Mouse (Mus musculus): ENCODE data around the gene Myo15b. TPM values are rescaled to one million over a fixed set of nuclear protein-coding genes. Genes with fewer than 3 reads are reported as not detected.

The Myo15b gene
- polyA plus RNA-seq, 2 experiments, result 0.29 to 0.42 TPM

- H3K4me1 ChIP-seq (replicated peaks; ENCODE audit: control insufficient read depth in 2 of 2, insufficient read depth in 2 of 2, low read length in 1 of 2), result peaks cover 4 to 18% of the 10 kb centered on the region in 2 experiments; a peak in 3 of 4 replicates
- no peaks in the 10 kb centered on the region for H3K27me3 ChIP-seq (ENCODE audit: control insufficient read depth, insufficient read depth, low read length)
- peak overlapping the region; percentile 94 for H3K4me2 ChIP-seq (ENCODE audit: low read depth)
- DNase-seq (ENCODE audit: low read depth in 3 of 3, low spot score in 3 of 3) (no peak), ATAC-seq (ENCODE audit: insufficient read depth) (no peak)
- H3K4me3 ChIP-seq (ENCODE audit: insufficient read depth in 1 of 2, low read depth in 2 of 2, low read length in 2 of 2), result peak overlapping the region; percentile 59 to 80
- peak overlapping the region; percentile 78 for H3K9ac ChIP-seq (replicated peaks)
- H3K9me3 ChIP-seq (ENCODE audit: control insufficient read depth, low read length), result no peaks in the 10 kb centered on the region
- TF ChIP-seq CTCF (IDR thresholded peaks at IDR 0.05; ENCODE audit: low read depth) (no peak), EP300 (IDR thresholded peaks at IDR 0.05; ENCODE audit: low read depth) (no peak)
- WGBS (ENCODE audit: insufficient replicate concordance), result 21% methylated on average over 11 of the region's 11 CpGs
- no peaks in the 10 kb centered on the region; the same call in 1 of the 2 replicates for H3K36me3 ChIP-seq (replicated peaks; ENCODE audit: control insufficient read depth, insufficient read depth, low read depth)
- no peak overlapping the region for H3K27ac ChIP-seq
Measured at GRCm38 (mm10) chr11:115824813-115825212, 33.4 kb upstream of the Myo15b start.

GRCm38 (mm10) chr11:115826487-115826886 is 31.7 kb upstream of the Myo15b start:
- Histone ChIP-seq H3K36me3 (replicated peaks; ENCODE audit: control insufficient read depth, insufficient read depth, low read depth) (no peaks in the 10 kb centered on the region), H3K9ac (replicated peaks) (no peak overlapping the region), H3K4me1 (replicated peaks; ENCODE audit: control insufficient read depth in 2 of 2, insufficient read depth in 2 of 2, low read length in 1 of 2) (peaks cover 12 to 33% of the 10 kb centered on the region in 2 experiments), H3K4me3 (ENCODE audit: insufficient read depth in 1 of 2, low read depth in 2 of 2, low read length in 2 of 2) (no peak overlapping the region), H3K9me3 (ENCODE audit: control insufficient read depth, low read length) (no peaks in the 10 kb centered on the region), H3K4me2 (ENCODE audit: low read depth) (no peak overlapping the region), H3K27me3 (ENCODE audit: control insufficient read depth, insufficient read depth, low read length) (no peaks in the 10 kb centered on the region), H3K27ac (no peak overlapping the region)
- 57% methylated on average over 5 of the region's 5 CpGs for WGBS (ENCODE audit: insufficient replicate concordance)
- TF ChIP-seq CTCF (IDR thresholded peaks at IDR 0.05; ENCODE audit: low read depth), result no peak
- no peak for TF ChIP-seq EP300 (IDR thresholded peaks at IDR 0.05; ENCODE audit: low read depth)
- DNase-seq (ENCODE audit: low read depth in 3 of 3, low spot score in 3 of 3) (no peak), ATAC-seq (ENCODE audit: insufficient read depth) (no peak)

- DNase-seq (ENCODE audit: low read depth in 3 of 3, low spot score in 3 of 3) (no peak), ATAC-seq (ENCODE audit: insufficient read depth) (no peak)
- Histone ChIP-seq H3K27me3 (ENCODE audit: control insufficient read depth, insufficient read depth, low read length) (no peaks in the 10 kb centered on the region), H3K4me1 (replicated peaks; ENCODE audit: control insufficient read depth in 2 of 2, insufficient read depth in 2 of 2, low read length in 1 of 2) (peaks cover 19 to 42% of the 10 kb centered on the region in 2 experiments), H3K4me2 (ENCODE audit: low read depth) (no peak overlapping the region), H3K27ac (no peak overlapping the region), H3K4me3 (ENCODE audit: insufficient read depth in 1 of 2, low read depth in 2 of 2, low read length in 2 of 2) (no peak overlapping the region), H3K36me3 (replicated peaks; ENCODE audit: control insufficient read depth, insufficient read depth, low read depth) (no peaks in the 10 kb centered on the region), H3K9ac (replicated peaks) (no peak overlapping the region), H3K9me3 (ENCODE audit: control insufficient read depth, low read length) (no peaks in the 10 kb centered on the region)
- TF ChIP-seq CTCF (IDR thresholded peaks at IDR 0.05; ENCODE audit: low read depth) (no peak), EP300 (IDR thresholded peaks at IDR 0.05; ENCODE audit: low read depth) (no peak)
- 72% methylated on average over 6 of the region's 6 CpGs for WGBS (ENCODE audit: insufficient replicate concordance)
Measured at GRCm38 (mm10) chr11:115827624-115828023, 30.6 kb upstream of the Myo15b start.

- Histone ChIP-seq H3K4me3 (ENCODE audit: insufficient read depth in 1 of 2, low read depth in 2 of 2, low read length in 2 of 2) (no peak overlapping the region), H3K4me1 (replicated peaks; ENCODE audit: control insufficient read depth in 2 of 2, insufficient read depth in 2 of 2, low read length in 1 of 2) (peaks cover 24 to 52% of the 10 kb centered on the region in 2 experiments), H3K27ac (no peak overlapping the region), H3K36me3 (replicated peaks; ENCODE audit: control insufficient read depth, insufficient read depth, low read depth) (no peaks in the 10 kb centered on the region), H3K9me3 (ENCODE audit: control insufficient read depth, low read length) (no peaks in the 10 kb centered on the region), H3K4me2 (ENCODE audit: low read depth) (no peak overlapping the region), H3K9ac (replicated peaks) (no peak overlapping the region), H3K27me3 (ENCODE audit: control insufficient read depth, insufficient read depth, low read length) (no peaks in the 10 kb centered on the region)
- ATAC-seq (ENCODE audit: insufficient read depth) (no peak), DNase-seq (ENCODE audit: low read depth in 3 of 3, low spot score in 3 of 3) (no peak)
- 57% methylated on average over 4 of the region's 4 CpGs for WGBS (ENCODE audit: insufficient replicate concordance)
- TF ChIP-seq EP300 (IDR thresholded peaks at IDR 0.05; ENCODE audit: low read depth), result no peak
- no peak for TF ChIP-seq CTCF (IDR thresholded peaks at IDR 0.05; ENCODE audit: low read depth)
Measured at GRCm38 (mm10) chr11:115829036-115829435, 29.2 kb upstream of the Myo15b start.

- Histone ChIP-seq H3K4me2 (ENCODE audit: low read depth) (peak overlapping the region; percentile 39), H3K9ac (replicated peaks) (no peak overlapping the region; the same call in 1 of the 2 replicates), H3K4me1 (replicated peaks; ENCODE audit: control insufficient read depth in 2 of 2, insufficient read depth in 2 of 2, low read length in 1 of 2) (peaks cover 24 to 46% of the 10 kb centered on the region in 2 experiments), H3K4me3 (ENCODE audit: insufficient read depth in 1 of 2, low read depth in 2 of 2, low read length in 2 of 2) (no peak overlapping the region), H3K27ac (no peak overlapping the region), H3K36me3 (replicated peaks; ENCODE audit: control insufficient read depth, insufficient read depth, low read depth) (no peaks in the 10 kb centered on the region), H3K9me3 (ENCODE audit: control insufficient read depth, low read length) (no peaks in the 10 kb centered on the region), H3K27me3 (ENCODE audit: control insufficient read depth, insufficient read depth, low read length) (no peaks in the 10 kb centered on the region)
- TF ChIP-seq CTCF (IDR thresholded peaks at IDR 0.05; ENCODE audit: low read depth) (no peak), EP300 (IDR thresholded peaks at IDR 0.05; ENCODE audit: low read depth) (no peak)
- no peak for DNase-seq (ENCODE audit: low read depth in 3 of 3, low spot score in 3 of 3)
- ATAC-seq (ENCODE audit: insufficient read depth), result no peak
- 41% methylated on average over 25 of the region's 25 CpGs for WGBS (ENCODE audit: insufficient replicate concordance)
Measured at GRCm38 (mm10) chr11:115830550-115831325, 27.5 kb upstream of the Myo15b start.

Data from liver, embryonic 14.5 days (tissue).